Mouse (Mus musculus): ENCODE measurements around the gene Nedd4.
"Not testable (repeated sequence)": the region's sequence is repeated elsewhere in the genome, so short reads cannot be mapped to it uniquely, and the experiment has no call there.

Gene Nedd4

DNA sequence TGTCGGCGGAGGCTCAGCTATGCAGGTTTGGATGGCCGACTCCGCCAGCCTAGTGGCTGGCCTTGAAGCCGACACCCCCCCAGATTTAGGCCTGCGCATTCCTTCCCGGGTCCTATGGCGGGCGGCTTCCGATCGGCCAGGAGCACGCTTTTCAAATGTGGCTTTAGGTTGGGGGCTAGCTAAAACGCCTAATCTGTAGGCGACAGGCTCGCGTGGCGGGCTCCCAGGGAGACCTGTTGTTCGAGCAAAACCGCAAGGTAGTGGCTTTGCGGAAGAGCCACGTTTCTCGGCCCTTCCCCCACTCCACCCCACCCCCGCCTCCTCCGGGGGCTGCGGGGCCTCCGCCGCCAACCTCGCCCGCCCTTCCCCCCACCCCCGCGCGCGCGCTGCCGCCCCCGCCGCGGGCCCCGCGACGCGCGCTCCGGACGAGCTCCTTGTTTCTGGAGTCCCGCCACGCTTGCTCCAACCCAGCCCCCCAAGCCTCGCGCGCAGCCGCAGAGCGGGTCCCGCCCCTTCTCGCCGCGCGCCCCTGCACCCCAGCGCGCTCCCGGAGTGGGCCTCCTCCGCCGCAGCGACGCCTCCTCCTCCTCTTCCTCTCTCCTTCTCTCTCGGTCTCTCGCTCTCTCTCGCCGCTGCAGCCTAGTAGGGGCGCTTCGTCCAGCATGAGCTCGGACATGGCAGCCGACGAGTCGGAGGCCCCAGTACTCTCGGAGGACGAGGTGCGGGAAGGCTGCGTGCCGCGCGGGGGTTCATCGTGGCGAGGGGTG, at the start of gene Nedd4:
Nedd4 (plus strand) TSS at position 452 of the 767 bp plus-strand sequence.
- peak; percentile 96 for DNase-seq (ENCODE audit: low spot score)

DNA sequence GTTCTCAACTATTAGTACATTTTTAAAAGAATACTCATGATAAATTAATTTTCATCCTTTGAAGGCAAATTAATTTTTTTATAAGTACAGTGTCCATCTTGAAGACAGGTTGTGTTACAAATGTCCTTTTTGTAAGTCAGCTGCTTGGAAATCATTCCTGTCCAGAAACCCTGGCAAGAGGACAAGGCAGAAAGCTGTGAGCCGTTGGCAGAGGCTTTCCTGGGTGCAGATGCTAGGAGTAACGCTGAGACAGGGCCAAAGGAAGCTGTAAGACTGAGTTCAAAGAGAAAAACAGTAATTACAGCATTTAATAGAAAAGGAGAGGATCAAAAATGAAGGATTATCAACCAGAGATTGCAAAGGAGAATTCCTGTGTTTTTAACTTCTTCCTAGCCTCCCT, 48.3 kb upstream of the Nedd4 start:
- DNase-seq (ENCODE audit: low spot score), result no peak

DNA sequence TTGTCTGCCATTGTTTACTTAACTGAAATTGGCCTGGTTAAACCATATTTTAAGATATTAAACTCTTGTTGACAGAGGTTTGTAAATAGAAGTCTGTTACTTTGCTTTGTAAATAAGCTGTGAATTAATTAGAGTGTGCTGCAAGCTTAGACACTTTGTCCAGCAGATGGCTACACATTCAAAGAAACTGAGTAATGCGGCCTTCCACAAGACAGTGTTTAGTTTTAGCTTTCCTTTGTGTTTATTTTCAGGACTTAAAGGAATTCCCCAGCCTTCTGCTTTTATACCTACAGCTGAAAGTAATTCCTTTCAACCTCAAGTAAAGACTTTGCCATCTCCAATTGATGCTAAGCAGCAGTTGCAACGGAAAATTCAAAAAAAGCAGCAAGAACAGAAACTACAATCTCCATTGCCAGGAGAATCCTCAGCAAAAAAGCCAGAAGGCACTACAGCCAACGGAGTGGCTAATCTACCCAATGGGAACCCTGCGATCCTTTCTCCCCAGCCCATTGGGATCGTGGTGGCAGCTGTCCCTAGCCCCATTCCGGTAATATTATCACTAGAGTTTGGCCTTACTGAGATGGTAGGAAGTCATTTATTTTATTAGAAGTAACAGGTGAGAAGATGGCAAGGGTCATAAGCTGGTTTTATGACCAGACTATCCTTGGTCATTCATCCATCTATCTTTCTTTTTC, 47.2 kb upstream of the Nedd4 start:
- DNase-seq (ENCODE audit: low spot score), result no peak

DNA sequence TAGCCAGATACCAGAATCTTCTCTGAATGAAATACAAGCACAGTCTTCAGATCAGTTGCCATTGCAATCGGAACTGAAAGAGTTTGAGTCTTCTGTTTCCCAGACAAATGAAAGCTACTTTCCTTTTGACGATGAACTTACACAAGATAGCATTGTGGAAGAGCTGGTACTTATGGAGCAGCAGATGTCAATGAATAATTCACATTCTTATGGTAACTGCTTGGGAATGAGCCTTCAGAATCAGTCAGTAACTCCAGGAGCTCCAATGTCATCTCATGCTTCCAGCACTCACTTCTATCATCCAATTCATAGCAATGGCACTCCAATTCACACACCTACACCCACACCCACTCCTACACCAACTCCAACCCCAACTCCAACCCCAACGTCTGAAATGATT, 44.1 kb upstream of the Nedd4 start:
- DNase-seq (ENCODE audit: low spot score), result no peak

DNA sequence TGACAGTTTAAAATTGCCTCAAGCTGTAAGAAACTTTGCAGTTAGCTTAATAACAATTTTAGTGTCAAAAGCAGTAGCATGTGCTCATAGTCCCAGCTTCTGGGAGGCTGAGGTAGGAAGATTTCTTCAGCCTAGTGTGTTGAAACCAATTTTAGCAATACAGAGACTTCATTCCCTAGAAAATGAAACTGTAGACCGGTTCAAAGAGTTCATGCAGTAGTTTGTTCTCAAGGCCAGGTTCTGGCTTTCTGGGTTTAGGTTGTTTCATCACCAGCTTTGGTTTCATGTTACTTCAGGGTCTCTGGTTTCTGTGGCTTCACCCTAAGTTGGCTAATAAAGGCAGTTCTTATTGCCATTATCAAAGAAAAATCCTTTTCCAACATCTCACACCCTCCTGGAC, 38.5 kb upstream of the Nedd4 start:
- no peak for DNase-seq (ENCODE audit: low spot score)

DNA sequence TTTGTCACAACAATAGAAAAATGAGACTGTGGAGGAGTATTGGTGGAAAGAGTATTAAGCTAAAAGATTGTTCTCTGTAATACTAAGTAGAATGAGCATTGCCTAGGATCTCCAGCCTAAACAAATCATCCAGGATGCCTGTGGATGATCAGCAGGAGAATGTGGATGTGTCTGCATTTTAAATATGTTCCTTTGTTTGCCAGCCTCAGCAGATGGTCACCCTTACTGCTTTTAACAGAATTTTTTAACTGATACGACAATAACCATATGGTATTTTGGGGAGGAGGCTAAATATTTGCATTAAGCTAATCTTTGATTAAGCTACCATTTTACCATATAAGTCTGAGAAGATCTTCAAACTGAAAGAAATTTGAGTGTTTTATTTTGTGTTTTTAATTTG, 34.5 kb upstream of the Nedd4 start:
- no peak for DNase-seq (ENCODE audit: low spot score)

DNA sequence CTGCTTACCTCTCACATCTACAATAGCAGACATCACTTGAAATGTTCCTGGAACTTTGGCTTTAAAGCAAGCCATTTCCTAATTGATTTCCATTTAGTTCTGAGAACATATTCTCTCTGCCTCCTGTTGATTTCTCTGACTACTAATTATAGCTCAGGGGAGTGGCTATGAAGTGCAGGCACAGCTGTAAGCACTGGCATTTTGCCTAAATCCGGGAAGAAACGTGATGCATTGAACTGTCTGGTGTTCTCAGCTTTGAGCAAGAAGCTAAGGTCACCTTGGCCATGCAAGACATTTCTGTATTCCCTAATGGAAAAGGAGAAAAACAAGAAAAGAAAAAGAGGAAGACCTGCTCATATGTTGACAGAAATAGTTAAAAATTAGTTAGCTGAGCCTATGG, 33.6 kb upstream of the Nedd4 start:
- DNase-seq (ENCODE audit: low spot score), result no peak

DNA sequence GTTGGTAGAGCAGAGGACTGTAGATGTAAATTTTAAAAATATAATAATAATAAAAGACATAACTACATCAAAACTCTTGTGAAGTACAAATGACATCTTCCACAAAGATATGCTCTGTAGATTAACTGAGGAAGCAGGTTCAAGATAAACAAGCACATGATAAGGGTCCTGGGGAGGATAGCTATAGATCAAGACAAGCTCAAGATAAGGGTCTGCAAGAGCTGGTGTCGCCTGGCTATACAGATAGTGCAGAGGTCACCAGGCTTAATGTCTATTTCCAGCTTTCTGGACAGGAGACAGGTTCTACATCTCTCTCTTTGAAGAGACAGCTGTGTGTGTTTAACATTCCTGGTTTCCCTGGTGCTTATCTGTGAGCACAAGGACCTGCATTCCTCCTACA, 29.9 kb upstream of the Nedd4 start:
- DNase-seq (ENCODE audit: low spot score), result no peak

DNA sequence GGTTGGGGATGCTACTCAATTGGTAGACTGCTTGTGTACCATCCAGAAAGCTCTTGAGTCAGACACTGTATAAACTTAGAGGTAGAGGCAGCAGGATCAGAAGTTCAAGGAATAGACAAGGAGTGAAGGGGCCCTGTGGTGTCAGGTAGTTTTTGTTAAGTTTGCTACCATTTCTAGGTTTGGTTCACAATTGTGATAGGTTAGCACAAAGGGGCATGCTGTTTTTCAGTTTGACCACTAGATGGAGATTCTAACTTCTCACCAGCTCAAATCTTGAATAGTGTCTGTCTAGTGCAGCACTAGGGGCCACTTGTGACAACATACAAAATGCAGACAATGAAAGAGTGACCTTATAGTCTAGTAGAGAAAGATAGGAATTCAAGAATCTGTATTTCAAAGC, 27.0 kb upstream of the Nedd4 start:
- no peak for DNase-seq (ENCODE audit: low spot score)

DNA sequence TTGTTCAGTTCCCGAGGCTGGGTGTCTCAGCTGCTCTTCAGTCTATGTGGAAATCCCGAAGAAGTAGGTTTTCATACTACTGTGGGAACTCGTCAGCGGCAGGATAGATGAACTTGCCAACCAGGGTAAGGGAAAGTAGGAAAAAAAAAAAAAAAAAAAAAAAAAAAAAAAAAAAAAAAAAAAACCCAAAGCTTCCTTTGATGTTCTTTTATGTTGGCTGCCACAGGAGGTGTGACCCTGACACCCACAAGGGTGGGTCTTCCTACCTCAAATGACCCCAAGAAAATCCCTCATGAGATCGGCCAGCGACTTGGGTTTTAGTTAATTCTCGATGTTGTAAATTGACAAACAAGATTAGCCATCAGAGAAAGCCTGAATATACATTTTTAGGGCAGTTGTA, 25.6 kb upstream of the Nedd4 start:
- DNase-seq (ENCODE audit: low spot score), result no peak

DNA sequence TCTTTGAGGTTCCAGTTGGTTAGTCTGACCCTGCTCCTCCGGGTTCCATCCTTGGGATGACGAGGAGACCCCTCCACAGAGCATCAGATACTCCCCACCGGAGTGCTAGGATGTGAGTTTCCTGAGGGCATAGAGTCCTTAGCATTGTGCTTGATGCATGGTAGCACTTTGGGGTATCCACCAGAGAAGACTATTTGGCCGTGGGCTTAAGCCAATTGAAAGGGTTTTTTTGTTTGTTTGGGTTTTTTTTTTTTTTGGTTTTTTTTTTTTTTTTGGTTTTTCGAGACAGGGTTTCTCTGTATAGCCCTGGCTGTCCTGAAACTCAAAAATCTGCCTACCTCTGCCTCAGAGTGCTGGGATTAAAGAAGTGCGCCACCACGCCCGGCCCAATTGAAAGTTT, 24.9 kb upstream of the Nedd4 start:
- no peak for DNase-seq (ENCODE audit: low spot score)

DNA sequence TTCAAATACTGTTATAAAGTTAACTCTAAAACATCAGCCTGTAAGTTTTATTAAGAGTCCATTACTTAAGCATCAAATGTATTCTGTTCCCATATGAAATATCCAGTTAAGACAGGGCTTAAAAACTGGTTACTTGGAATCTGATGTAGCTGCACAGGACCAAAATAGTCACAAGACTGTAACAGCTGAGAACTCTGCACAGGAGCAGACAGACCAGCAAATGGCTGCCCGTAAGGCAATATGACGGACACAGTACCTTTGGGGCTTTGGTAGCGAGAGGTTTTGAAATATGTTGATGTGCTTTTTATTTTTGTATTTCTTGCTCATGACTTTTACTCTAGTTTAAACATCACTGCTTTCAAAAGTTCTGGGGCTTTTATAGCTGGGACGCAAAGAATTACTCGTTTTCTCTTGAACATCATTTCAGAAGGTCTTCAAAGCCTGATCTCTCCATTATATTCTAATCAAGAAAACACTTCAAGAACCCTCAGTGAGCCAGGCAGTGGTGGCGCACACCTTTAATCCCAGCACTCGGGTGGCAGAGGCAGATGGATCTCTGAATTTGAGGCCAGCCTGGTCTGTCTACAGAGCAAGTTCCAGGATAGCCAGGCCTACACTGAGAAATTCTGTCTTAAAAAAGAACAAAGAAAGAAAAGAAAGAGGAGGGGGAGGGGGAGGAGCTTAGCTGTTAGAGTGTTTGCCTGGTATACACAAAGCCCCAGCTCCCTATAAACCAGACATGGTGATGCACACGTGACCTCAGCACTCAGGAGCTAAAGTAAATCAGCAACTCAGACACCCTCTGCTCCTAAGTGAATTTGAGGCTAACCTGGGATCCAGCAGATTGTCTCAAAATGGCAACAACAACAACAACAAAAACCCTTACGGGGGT, 22.9 kb upstream of the Nedd4 start:
- no peak for DNase-seq (ENCODE audit: low spot score)

DNA sequence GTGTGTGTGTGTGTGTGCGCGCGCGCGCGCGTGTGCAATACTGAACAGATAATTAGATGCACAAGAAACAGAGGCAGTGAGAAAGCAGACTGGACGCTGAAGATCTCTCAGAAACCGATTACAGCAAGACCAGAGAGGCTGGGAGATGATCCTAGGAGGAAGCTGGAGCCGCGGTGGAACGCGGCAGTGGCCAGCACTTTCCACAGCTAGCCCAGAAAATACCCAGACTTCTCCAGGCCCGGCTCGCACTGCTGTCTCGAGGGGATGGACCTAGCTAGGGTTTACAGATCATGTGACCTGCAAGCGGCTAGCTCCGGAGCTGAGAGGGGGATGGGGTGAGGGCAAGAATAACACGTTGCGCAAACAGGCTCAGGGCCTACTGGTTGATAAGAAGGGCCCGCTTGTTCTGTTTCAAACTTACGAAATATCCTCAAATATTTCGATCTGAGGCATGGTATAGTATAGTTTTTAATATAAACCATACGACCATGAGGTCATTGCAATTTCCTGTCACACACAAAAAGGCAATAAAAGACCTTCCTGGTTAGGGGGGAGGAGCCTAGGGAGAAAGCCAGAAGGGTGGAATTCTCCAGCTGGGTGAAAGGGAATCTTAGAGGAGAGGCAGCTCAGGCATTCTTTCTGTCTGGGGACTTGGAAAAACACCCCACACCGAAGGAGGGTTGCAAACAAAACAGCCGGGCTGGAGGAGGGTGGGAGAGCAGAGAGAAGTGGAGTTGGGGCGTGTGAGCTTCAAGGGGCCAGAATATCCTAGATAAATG, 22.1 kb upstream of the Nedd4 start:
- peak; percentile 89 for DNase-seq (ENCODE audit: low spot score)

DNA sequence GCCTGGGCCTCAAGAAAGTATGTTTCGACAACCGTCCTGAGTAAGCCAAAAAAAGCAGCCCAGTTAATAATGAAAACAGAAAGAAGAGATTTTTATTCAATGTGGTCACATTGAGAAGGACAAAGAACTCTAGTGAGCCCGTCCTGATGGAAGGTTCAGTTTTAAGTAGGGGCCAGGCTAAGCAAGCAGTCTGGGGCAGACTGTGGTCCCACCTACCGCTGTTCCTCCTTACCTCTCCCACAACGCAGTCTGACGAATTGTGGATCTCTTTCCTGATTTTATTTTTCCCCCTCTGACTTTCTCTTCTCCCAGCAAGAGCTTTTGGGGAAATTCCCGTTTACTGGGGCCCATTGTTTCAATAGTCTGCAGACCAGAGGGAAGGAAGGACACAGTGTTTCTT, 21.5 kb upstream of the Nedd4 start:
- DNase-seq (ENCODE audit: low spot score), result no peak

DNA sequence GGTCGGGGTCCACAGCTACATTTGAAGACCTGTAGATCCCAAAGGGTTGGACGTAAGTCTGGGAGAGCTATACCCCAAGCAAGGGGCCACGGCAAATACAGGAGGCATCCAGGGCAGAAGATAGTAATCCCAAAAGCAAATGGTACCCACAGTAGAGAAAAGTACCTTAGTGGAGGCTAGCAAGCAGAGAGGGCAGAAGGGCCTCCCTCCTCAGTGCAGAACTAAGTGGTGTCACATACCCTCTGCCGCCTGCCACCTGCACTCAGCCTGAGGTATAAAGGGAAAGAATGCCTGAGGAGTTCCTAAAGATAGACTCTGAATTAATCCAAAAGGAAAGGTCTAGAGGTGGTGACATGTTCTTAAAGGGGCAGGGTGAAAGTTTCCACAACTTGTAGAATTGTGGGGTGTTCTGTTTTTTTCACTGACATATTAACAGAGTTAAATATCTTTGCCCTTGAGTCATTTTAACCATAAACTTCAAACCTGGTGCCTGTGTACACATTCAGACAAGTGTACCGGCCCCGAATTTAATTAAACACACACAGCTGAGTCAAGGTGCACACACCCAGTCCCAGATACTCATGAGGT, 21.0 kb upstream of the Nedd4 start:
- DNase-seq (ENCODE audit: low spot score), result no peak

DNA sequence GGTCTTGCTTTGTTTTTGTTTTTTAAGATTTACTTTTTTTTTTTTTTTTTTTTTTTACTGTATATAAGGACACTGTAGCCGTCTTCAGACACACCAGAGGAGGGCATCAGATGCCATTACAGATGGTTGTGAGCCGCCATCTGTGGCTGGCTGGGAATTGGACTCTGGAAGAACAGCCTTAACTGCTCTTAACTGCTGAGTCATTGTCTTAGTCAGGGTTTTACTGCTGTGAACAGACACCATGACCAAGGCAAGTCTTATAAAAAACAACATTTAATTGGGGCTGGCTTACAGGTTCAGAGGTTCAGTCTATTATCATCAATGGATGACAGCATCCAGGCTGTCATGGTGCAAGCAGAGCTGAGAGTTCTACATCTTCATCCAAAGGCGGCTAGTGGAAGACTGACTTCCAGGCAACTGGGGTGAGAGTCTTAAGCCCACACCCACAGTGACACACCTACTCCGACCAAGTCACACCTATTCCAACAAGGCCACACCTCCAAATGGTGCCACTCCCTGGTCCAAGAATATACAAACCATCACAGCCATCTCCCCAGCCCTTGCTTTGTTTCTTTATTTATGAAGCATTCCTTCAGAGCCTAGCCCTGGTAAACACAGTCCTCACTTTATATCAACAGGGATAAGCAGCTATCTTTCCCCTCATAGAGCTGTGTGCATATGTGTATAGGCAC, 19.2 kb upstream of the Nedd4 start:
- not testable (repeated sequence) for DNase-seq (ENCODE audit: low spot score)

DNA sequence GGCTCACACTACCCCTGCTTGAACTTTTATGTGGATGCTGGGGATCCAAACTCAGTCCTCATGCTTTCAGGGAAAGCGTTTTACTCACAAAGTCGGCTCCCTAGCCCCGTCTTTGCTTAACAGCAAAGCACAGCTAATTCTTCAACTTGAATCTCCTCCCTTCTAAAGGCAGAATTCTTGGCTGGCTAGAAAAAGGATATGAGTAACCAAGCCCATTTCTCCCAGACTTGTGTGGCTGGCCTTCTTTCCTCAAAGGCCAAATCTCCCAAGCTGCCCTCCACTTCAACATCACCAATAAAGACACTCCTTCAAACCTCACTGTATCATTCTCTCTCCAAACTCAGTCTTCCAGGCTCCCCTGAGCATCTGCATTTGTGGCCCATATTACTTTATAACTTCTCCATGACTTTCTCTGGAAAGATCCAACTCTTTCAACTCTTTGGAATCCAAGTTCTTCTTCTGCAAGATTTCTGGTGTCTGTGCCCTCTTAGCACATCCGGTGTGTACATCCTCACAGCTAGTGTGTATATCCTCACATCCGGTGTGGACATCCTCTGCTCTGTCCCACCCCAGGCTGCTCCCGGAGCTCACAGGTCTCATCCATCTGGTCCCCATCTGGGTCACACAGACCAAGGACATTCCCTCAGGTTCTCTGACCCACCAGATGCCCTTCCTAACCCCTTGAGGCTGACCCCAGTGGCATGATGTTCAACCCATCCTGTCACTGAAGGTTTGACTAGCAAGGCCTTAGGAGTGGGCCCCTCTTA, 18.3 kb upstream of the Nedd4 start:
- DNase-seq (ENCODE audit: low spot score), result no peak

DNA sequence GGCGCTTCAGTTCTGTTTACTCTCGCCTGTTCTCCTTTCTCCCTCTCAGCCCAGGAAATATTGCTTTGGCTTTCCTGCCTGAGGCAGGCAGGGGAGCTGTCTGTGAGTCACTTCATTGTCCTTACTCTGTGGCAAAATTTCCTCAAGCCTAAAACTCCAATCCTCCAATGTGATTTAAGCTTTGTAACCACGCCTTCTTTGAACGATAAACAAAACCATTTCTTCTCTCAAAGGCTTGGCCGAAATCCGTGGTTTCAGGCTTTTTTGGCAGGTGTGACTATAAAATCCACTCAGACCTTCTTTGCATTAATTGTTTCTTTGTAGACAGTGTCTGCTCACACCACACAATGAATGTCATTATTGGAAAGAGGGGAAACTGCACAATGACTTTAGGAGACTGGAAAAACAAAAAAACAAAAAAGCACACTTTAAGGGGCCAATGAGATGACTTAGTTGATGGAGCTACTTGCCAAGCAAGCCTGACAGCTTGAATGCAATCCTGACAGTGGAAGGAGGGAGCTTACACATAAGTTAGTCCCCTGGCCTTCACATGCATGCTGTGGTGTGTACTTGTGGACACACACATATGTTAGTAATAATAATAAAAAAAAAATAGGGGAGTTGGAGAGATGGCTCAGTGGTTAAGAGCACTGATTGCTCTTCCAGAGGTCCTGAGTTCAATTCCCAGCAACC, 17.6 kb upstream of the Nedd4 start:
- no peak for DNase-seq (ENCODE audit: low spot score)

DNA sequence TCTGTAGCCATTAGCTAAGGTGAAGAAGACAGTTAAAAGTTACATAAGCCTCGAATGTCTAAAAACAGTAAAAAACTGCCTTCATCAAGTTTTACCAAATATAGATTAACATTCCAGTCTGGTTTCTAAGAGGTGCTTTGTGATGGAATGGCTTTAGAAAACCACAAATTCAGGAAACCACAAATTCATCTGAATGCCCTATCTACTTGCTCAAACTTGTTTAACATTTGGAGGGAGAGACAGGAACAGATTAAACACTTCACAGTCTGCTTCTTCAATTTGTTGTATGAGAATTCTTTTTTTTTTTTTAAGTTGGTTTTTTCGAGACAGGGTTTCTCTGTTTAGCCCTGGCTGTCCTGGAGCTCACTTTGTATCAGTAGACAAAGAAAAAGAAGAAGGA, 12.4 kb upstream of the Nedd4 start:
- no peak for DNase-seq (ENCODE audit: low spot score)

DNA sequence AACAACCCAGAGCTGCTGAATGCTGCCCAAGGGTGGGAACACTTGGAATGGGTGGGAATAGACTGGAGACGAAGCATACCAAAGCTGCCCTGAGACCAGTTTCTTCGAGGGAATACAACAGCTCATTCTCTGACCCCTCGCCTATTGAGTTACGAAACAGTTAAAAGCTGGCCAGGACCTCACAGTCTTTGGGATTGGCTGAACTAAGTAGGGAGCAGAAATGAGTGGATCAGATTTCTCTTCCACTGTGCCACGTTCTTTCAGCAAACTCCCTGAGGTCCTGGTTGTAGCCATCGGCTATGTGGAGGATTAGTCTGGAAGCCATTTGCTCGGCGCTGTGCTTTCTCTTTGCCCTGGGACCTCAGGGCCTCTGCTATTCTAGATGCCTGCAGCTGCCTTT, 9.2 kb upstream of the Nedd4 start:
- peak; percentile 30 for DNase-seq (ENCODE audit: low spot score)
